Mouse (Mus musculus) frontal cortex, postnatal 25 days (tissue): ENCODE results near the gene Lck.

Experiments
- DNase-seq, 2 experiments: peaks; one replicate each; pipeline ENCODE4 v3.0.0; 2022; ENCODE audit warnings: low spot score in 2 of 2

The Lck gene

GRCm38 (mm10) chr4:129573430-129573829, at the start of gene Lck:
Gene Lck (minus strand): TSS chr4:129573641.
- no peak for DNase-seq

GRCm38 (mm10) chr4:129622803-129623535, 49.5 kb upstream of the Lck start:
- no peak for DNase-seq

- DNase-seq = no peak
Observed at GRCm38 (mm10) chr4:129622120-129622802, 48.8 kb upstream of the Lck start.

- DNase-seq = no peak
Observed at GRCm38 (mm10) chr4:129621283-129621841, 47.9 kb upstream of the Lck start.

- DNase-seq = no peak
Observed at GRCm38 (mm10) chr4:129620419-129621282, 47.2 kb upstream of the Lck start.

- peak; percentile 90 to 94 for DNase-seq
Observed at GRCm38 (mm10) chr4:129618786-129619691, 45.6 kb upstream of the Lck start, which contains the start of gene Iqcc. Gene Iqcc (minus strand): TSS chr4:129619099.

GRCm38 (mm10) chr4:129618031-129618430, 44.6 kb upstream of the Lck start:
- no peak for DNase-seq

GRCm38 (mm10) chr4:129617121-129617641, 43.7 kb upstream of the Lck start:
- no peak for DNase-seq

- DNase-seq = no peak
Observed at GRCm38 (mm10) chr4:129616631-129617030, 43.2 kb upstream of the Lck start.

- no peak for DNase-seq
Observed at GRCm38 (mm10) chr4:129615801-129616290, 42.4 kb upstream of the Lck start.

- DNase-seq = no peak
Observed at GRCm38 (mm10) chr4:129614093-129614492, 40.7 kb upstream of the Lck start, which contains the start of gene Dcdc2b. Gene Dcdc2b (minus strand): TSS chr4:129614257.

- DNase-seq = no peak
Observed at GRCm38 (mm10) chr4:129610472-129610871, 37.0 kb upstream of the Lck start.

- no peak for DNase-seq
Observed at GRCm38 (mm10) chr4:129610026-129610425, 36.6 kb upstream of the Lck start.

- DNase-seq = no peak
Observed at GRCm38 (mm10) chr4:129609139-129609631, 35.7 kb upstream of the Lck start.

- peak; percentile 43 to 61 for DNase-seq
Observed at GRCm38 (mm10) chr4:129608426-129609025, 35.1 kb upstream of the Lck start.

- peak; percentile 56 to 65 for DNase-seq
Observed at GRCm38 (mm10) chr4:129600233-129601158, 27.1 kb upstream of the Lck start, which contains the start of the genes Eif3i and Tmem234. Gene Eif3i (minus strand): TSS chr4:129600648. Gene Tmem234 (plus strand): TSS chr4:129600668.

- no peak for DNase-seq
Observed at GRCm38 (mm10) chr4:129588865-129589264, 15.4 kb upstream of the Lck start.

GRCm38 (mm10) chr4:129586943-129587342, 13.5 kb upstream of the Lck start:
- no peak for DNase-seq
